Mouse (Mus musculus) embryonic stem cell, embryonic (primary cell): ENCODE measurements at regions not wholly inside any gene's neighbourhood (a gene's known extent, or its start where the extent isn't known, plus 50 kb on each side); places are given as distances from the start of the nearest gene placed in this dataset.

Experiments used
- CTCF ChIA-PET, 4 experiments: fragments of 300-600 bp in 2 of 4; fragments of 350-600 bp in 2 of 4; sonication (Branson Sonifier 250); formaldehyde crosslinking; loops; one replicate each; lab custom pipeline; 2022; ENCODE audit warnings: inconsistent platforms in 2 of 4; lab: Charles Lee
- POLR2A ChIA-PET, 4 experiments: fragments of 300-600 bp in 2 of 4; fragments of 350-600 bp in 2 of 4; sonication (Branson Sonifier 250); formaldehyde crosslinking; loops; one replicate each; lab custom pipeline; 2022; ENCODE audit warnings: antibody characterized with exemption in 4 of 4, inconsistent platforms in 1 of 4; lab: Charles Lee

DNA sequence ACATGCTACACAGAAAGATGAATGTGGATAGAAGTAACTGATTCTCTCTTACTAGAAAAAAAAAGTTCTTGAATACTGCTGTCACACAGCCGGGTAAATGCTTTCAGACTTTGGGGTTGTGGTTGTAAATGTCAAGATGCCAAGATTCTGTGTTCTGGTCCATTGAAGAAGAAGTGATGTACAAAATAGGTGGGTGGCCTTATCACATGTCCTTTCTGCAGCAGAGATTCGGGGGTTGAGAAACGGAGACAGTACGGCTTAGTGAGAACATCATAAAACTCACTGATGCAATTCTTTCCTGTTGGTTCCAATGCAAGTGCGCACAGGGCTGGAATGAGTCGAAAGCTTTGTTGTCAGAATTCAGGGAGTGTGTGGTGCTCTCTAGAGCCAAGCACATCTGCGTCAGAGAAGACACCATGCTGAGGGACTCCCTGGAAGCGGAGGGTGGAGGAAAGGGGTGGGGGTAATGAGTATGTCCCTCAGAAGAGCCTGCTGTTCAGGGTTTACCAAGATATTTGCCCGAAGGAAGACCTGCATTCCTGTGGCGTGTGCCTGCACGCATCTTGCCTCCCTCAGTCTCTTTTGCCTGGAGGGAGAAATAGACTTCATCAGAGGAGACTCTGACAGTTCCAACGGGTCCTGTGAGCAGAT, 160.1 kb downstream of the Kcna5 start:
- ChIA-PET POLR2A (no interaction called here), CTCF (no interaction called here)

- ChIA-PET CTCF (interaction anchor here (0.5 to 2.3 kb wide), 14 partner anchors 9 to 1265 kb away, joined by 3 to 8 read pairs (median 4); no protein-coding TSS in a partner anchor), POLR2A (no interaction called here)
Measured at GRCm38 (mm10) chr6:126371971-126372370, 163.2 kb downstream of the Kcna5 start.

DNA sequence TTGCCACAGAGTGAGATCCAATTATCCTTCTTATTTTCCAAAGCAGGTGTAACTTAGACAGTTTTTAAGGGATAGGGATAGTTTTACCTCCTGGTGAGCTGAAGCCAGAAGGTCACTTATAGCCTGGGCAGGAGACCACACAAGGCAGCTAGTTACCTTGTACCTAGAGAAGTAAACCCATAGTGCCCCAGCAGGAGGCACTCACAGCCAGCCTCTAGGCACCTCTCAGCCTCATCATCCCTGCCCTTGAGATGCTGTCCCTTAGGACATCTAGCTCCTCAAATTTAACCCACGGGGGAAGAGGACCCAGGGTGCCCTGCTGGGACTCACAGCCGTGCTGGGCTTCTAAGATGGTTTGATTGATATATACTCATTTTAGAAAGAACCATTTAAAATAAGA, 163.7 kb downstream of the Kcna5 start:
- CTCF ChIA-PET = interaction anchor here (0.6 to 2.3 kb wide), 12 partner anchors 128 to 1265 kb away, joined by 3 to 8 read pairs (median 4); no protein-coding TSS in a partner anchor
- POLR2A ChIA-PET = no interaction called here

DNA sequence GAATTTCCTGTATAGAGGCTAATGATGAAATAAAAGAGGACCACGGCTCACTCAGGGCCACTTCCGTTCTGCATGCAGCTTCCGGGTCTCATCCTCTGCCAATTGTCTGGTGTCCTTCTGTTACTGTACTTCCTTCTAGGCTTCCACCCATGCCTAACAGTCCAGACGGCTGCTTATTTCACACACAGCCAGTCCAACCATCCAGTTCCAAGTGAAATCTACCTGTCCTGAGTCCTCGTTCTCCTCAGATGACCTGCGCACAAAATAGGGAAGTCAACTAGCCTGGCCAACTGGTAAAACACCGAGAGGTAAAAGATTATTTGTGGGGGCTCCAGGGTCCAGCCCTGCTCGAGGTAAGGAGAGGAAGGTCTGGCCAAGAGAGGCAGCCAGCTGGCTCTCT, 169.7 kb downstream of the Kcna5 start:
- ChIA-PET POLR2A (no interaction called here), CTCF (no interaction called here)

GRCm38 (mm10) chr6:126362331-126362730, 172.9 kb downstream of the Kcna5 start:
- POLR2A ChIA-PET = interaction anchor here in 1 of 4 experiments (0.6 kb wide), 1 partner anchor 756 kb away, joined by 5 read pairs; no protein-coding TSS in a partner anchor
- CTCF ChIA-PET = interaction anchor here in 1 of 4 experiments (0.7 kb wide), 1 partner anchor 10 kb away, joined by 4 read pairs; no protein-coding TSS in a partner anchor

GRCm38 (mm10) chr6:126353346-126353745, 181.9 kb downstream of the Kcna5 start:
- ChIA-PET POLR2A (interaction anchor here in 1 of 4 experiments (0.7 kb wide), 1 partner anchor 305 kb away, joined by 3 read pairs; no protein-coding TSS in a partner anchor), CTCF (no interaction called here)

DNA sequence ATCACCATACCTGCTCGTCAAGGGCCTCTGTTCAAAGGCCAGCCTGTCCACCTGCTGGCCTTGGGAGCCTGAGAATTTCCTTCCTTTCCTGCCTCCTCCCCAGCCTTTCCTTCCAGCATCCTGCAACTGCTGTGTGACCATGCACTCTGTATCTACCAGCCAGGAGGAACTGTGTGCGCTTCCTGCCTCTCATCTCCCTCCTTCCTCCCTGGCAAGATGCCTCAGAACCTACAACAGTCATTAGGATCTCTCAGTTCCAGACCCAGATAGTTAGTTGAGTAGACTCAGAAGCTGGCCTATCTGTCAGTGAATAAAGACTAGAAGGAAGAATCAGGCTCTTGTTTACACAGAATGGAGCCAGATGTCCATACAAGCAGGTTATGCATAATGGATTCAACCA, 183.8 kb upstream of the Ntf3 start:
- ChIA-PET CTCF (no interaction called here), POLR2A (interaction anchor here in 1 of 4 experiments (0.6 kb wide), 1 partner anchor 962 kb away, joined by 4 read pairs; no protein-coding TSS in a partner anchor)

DNA sequence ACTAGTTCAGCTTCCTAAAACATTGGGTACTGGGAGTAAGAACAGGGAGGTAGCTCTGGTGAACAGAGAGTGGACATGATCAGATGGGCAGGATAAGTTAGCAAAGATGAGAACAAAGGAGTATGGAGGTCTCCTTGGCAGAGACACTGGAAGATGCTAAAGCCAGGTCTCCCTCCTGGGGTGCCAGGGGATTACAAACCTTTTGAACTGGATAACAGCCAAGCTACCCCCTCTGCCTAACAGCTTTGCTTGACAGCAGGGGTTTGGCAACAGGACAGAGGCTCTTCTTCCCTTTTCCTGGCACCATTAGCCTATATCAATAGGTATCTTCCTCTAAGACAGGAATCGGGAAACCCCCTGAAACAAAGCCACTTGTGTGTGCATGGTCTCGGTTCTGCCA, 183.2 kb upstream of the Ntf3 start:
- POLR2A ChIA-PET = interaction anchor here in 1 of 4 experiments (0.6 kb wide), 1 partner anchor 962 kb away, joined by 4 read pairs; no protein-coding TSS in a partner anchor
- CTCF ChIA-PET = no interaction called here

DNA sequence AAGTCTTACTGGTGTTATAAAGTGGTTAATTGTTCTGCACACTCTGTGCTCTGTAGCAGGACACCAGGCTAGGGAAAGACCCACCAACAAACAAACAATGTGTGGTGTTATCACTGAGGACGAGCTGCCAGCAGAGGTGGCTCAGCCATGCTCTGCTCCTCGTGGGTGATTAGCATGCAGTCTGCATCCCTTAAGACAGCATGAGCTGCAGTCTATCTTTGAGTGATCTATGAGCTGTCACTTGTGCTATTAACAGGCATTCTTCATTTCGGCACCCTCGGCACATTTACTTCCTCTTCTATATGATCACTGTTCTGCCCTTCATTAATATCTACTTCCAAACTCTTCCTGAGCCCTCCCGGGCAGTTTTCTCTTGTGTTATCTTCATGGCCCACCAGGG, 178.5 kb upstream of the Ntf3 start:
- CTCF ChIA-PET = no interaction called here
- POLR2A ChIA-PET = interaction anchor here in 1 of 4 experiments (0.5 kb wide), 1 partner anchor 15 kb away, joined by 4 read pairs; no protein-coding TSS in a partner anchor

DNA sequence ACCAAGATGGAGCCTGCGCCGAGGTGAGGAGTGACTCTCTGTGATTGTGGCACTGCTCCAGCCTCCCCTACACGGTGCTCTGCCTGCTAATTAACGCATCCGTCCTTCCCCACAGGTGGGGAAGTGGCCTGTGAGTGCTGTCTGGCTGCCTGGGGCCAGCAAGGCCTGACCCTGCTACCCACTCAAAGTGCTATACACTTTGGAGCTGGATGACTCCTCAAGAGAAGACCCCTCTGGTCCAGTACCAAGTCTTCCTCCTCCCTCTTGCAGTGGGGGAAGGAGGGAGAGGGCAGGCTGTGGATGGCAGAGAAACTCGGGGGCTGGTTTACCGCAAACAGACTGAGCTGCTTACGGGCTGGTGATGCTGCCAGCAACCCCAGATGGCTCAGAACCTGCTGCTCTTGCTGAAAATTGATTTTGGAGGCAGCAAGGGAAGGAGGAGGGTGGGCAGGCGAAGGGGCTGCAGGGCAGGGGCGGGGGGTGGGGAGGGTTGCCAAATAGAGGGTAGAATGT, 173.4 kb upstream of the Ntf3 start:
- ChIA-PET CTCF (no interaction called here), POLR2A (interaction anchor here in 1 of 4 experiments (0.6 to 1.0 kb wide), 4 partner anchors 30 to 741 kb away, joined by 3 to 5 read pairs (median 4); no protein-coding TSS in a partner anchor)

- ChIA-PET CTCF (no interaction called here), POLR2A (interaction anchor here in 1 of 4 experiments (1.2 kb wide), 1 partner anchor 18 kb away, joined by 3 read pairs; no protein-coding TSS in a partner anchor)
Measured at GRCm38 (mm10) chr6:126337711-126338110, 171.0 kb upstream of the Ntf3 start.

- ChIA-PET CTCF (no interaction called here), POLR2A (interaction anchor here in 1 of 4 experiments (0.5 kb wide), 1 partner anchor 63 kb away, joined by 7 read pairs; no protein-coding TSS in a partner anchor)
Measured at GRCm38 (mm10) chr6:126334258-126334657, 167.5 kb upstream of the Ntf3 start.

GRCm38 (mm10) chr6:126327187-126327586, 160.5 kb upstream of the Ntf3 start:
- CTCF ChIA-PET = no interaction called here
- POLR2A ChIA-PET = no interaction called here

- CTCF ChIA-PET = no interaction called here
- POLR2A ChIA-PET = no interaction called here
Measured at GRCm38 (mm10) chr6:126318523-126318922, 151.8 kb upstream of the Ntf3 start.

DNA sequence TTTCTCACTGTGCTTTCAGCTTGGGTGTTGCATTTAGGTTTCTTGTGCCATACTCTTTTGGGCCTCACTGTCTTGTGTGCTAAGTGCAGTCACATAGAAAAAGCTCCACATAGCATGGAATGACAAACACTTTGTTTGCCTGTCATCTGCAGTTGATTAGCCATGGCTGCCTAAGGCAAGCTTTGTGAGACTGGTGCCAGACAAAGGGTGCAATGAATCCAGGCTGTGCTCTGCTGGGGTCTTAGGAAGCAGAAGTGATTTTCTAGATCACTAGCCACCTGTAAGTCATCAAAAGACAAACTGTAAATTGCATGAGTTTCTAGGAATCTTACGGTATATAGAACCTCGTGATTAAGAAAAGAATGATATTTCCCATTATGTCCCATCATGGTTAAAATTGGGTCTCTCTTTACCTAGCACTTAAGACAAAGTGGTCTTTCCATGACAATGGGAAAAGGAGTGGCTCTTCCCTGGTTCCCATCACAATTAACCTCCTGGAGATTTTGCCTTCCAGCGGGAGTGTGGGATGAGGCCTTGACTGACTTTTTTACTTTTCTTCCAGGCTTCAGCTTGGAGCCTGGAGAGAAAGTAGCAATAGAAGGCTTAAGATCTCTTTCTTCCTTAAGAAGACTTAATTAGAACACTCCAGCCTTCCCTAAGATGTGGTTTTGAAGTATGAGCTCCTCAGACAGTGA, 144.2 kb upstream of the Ntf3 start:
- CTCF ChIA-PET = interaction anchor here in 1 of 4 experiments (0.6 kb wide), 1 partner anchor 783 kb away, joined by 6 read pairs; no protein-coding TSS in a partner anchor
- POLR2A ChIA-PET = interaction anchor here in 1 of 4 experiments (0.8 kb wide), 1 partner anchor 82 kb away, joined by 3 read pairs; no protein-coding TSS in a partner anchor

DNA sequence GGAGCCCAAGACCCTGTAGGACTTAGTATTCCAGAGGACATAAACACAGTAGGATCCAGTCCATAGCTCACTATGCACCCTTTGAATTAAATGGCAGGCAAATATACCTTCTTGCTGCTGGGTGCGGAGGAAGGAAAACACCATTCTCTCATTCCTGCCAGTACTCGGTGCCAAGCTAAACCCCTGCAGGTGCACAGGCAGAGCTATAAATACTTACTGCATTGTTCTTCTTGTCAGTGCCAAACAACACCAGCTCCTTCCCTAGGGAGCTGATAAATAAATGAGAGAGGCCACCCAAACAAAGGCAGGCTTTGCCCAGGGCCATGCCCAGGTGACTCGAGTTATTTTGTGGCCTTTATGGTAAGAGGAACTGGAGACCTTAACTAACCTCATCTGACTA, 136.4 kb upstream of the Ntf3 start:
- ChIA-PET POLR2A (no interaction called here), CTCF (no interaction called here)

DNA sequence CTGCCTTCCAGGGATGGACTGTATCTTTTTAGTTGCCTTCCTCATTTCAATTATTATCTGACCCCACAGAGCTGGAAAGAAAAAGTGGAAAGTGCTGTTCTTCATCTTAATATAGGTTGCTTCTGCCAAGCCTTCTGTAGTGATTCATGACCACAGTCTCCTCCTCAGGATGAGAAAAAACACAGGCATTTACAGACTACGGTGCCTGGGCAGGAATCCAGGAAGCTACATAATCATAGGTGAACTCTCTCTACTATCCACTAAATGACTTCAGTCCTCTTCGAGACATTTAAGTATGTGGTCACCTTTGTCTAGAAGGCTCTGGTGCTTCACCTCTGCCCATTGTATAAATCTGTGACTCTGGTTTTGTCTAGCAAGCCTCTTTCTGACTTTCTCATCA, 124.9 kb upstream of the Ntf3 start:
- ChIA-PET POLR2A (interaction anchor here in 1 of 4 experiments (0.6 kb wide), 1 partner anchor 41 kb away, joined by 3 read pairs; no protein-coding TSS in a partner anchor), CTCF (interaction anchor here in 1 of 4 experiments (0.6 kb wide), 1 partner anchor 585 kb away, joined by 7 read pairs; no protein-coding TSS in a partner anchor)

GRCm38 (mm10) chr6:126287166-126287565, 120.5 kb upstream of the Ntf3 start:
- POLR2A ChIA-PET = no interaction called here

GRCm38 (mm10) chr6:126286201-126286600, 119.5 kb upstream of the Ntf3 start:
- CTCF ChIA-PET = interaction anchor here in 1 of 4 experiments (0.6 kb wide), 1 partner anchor 663 kb away, joined by 9 read pairs; no protein-coding TSS in a partner anchor
- POLR2A ChIA-PET = no interaction called here

More at GRCm38 (mm10) chr6:126287166-126287565, 120.5 kb upstream of the Ntf3 start:
- CTCF ChIA-PET = no interaction called here
